Mouse (Mus musculus): ENCODE measurements at regions not wholly inside any gene's neighbourhood (a gene's known extent, or its start where the extent isn't known, plus 50 kb on each side); places are given as distances from the start of the nearest gene placed in this dataset.
"Not testable (repeated sequence)": the region's sequence is repeated elsewhere in the genome, so short reads cannot be mapped to it uniquely, and the experiment has no call there.

DNA sequence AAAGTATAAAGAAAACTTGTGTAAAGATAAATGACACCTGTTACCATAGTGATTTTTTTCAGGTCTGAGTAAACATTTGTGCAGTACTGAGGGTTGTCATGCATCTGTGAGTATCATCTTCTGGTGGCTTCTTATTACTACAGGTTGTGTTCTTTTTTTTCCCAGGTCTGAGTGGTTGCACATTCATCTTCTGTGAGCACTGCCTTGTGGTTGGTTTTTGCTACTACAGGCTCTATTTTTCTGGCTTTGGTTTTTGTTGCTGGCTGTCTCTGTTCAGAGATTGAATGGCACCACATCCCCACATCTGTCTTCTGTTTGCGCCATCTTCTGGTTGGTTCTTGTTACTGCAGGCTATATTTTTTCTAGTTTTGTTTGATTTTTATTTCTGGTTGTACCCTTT, 81.8 kb upstream of the Gvin1 start:
- WGBS, result no CpG with 5 or more reads among the region's 1 CpGs

GRCm38 (mm10) chr7:106284841-106285240, 69.7 kb upstream of the Gvin1 start:
- not testable (repeated sequence) for H3K4me1 ChIP-seq (ENCODE audit: control insufficient read depth, insufficient read depth, low read length); H3K9me3 ChIP-seq (ENCODE audit: control insufficient read depth, low read length); H3K36me3 ChIP-seq (ENCODE audit: control insufficient read depth, insufficient read depth, low read length); H3K4me3 ChIP-seq (ENCODE audit: low read length); H3K9ac ChIP-seq (ENCODE audit: low read depth, low read length); H3K4me2 ChIP-seq (replicated peaks; ENCODE audit: low read depth, low read length); H3K27ac ChIP-seq (ENCODE audit: low read depth, low read length); H3K27me3 ChIP-seq (ENCODE audit: control insufficient read depth, insufficient read depth, low read length); ATAC-seq (ENCODE audit: low FRiP score, low TSS enrichment)

More for the DNA sequence above, 81.8 kb upstream of the Gvin1 start:
- H3K27me3 ChIP-seq (ENCODE audit: control insufficient read depth, insufficient read depth, low read length); H3K9me3 ChIP-seq (ENCODE audit: control insufficient read depth, low read length); H3K4me1 ChIP-seq (ENCODE audit: control insufficient read depth, insufficient read depth, low read length); H3K27ac ChIP-seq (ENCODE audit: low read depth, low read length); H3K36me3 ChIP-seq (ENCODE audit: control insufficient read depth, insufficient read depth, low read length); H3K4me2 ChIP-seq (replicated peaks; ENCODE audit: low read depth, low read length); H3K4me3 ChIP-seq (ENCODE audit: low read length); H3K9ac ChIP-seq (ENCODE audit: low read depth, low read length): not testable (repeated sequence)
- 0 out of 2 replicates have a peak, but pooled peaks have one; percentile 52 for ATAC-seq (ENCODE audit: low FRiP score, low TSS enrichment)

GRCm38 (mm10) chr7:106279946-106280345, 64.8 kb upstream of the Gvin1 start:
- H3K9me3 ChIP-seq (ENCODE audit: control insufficient read depth, low read length); H3K27me3 ChIP-seq (ENCODE audit: control insufficient read depth, insufficient read depth, low read length); H3K4me2 ChIP-seq (replicated peaks; ENCODE audit: low read depth, low read length); H3K36me3 ChIP-seq (ENCODE audit: control insufficient read depth, insufficient read depth, low read length); H3K4me1 ChIP-seq (ENCODE audit: control insufficient read depth, insufficient read depth, low read length); ATAC-seq (ENCODE audit: low FRiP score, low TSS enrichment); H3K27ac ChIP-seq (ENCODE audit: low read depth, low read length); H3K9ac ChIP-seq (ENCODE audit: low read depth, low read length); H3K4me3 ChIP-seq (ENCODE audit: low read length): not testable (repeated sequence)

DNA sequence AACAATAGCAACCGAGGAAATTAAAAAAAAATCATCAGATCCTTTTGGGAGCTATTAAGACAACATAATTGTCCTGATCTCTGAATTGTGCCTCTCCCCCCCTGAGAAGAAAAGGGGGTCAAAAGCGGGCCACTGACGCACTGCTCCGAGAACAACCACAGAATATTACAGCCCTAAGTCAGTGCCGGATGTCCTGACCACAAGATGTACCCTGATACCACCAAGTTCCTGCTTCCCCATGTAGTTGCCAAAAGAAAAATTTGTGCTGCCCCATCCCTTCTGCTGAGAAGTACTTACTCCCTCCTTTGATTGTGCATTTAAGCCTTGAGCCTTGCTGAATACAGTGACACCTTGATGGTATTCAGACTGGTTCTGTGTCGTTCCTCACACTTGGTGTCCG, 55.8 kb upstream of the Gvin1 start:
- H3K4me1 ChIP-seq (ENCODE audit: control insufficient read depth, insufficient read depth, low read length); H3K9me3 ChIP-seq (ENCODE audit: control insufficient read depth, low read length); H3K27ac ChIP-seq (ENCODE audit: low read depth, low read length); H3K27me3 ChIP-seq (ENCODE audit: control insufficient read depth, insufficient read depth, low read length); H3K9ac ChIP-seq (ENCODE audit: low read depth, low read length); H3K36me3 ChIP-seq (ENCODE audit: control insufficient read depth, insufficient read depth, low read length); H3K4me3 ChIP-seq (ENCODE audit: low read length); ATAC-seq (ENCODE audit: low FRiP score, low TSS enrichment); H3K4me2 ChIP-seq (replicated peaks; ENCODE audit: low read depth, low read length): not testable (repeated sequence)
- 90% methylated on average over 7 of the region's 7 CpGs for WGBS
